ENCODE assay signal across 8 mouse cellular contexts in the genomic region with DNA sequence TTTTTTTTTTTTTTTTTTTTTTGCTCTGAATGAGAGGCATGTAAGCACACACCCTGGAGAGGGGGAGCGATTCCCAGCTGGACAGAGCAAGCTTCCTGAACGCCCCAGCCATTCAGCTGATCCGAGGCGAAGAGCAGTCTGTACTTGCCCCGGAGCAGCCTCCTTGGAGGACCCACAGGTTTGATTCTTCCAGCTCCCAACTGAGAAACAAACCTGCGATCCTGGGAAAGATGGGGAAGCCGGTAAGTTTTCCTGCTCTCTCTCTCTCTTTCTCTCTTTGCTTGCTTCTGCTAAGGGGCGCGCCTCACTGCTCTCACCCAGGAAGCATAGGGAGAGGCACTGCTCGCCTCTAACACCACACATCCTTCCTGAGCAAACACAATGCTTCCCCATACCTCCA. TPM values are rescaled to one million over a fixed set of nuclear protein-coding genes. Genes with fewer than 3 reads are reported as not detected.
A peak's percentile ranks its signal among the peaks of the same experiment; 100 is the strongest.
DNase-seq lines count a peak whose midpoint lies in the region; ATAC-seq and TF ChIP-seq lines count a peak whose summit lies in the region.

Gene Mid1 (plus strand): TSS at position 69 of the 400 bp plus-strand sequence.

- peak within 1 kb of the TSS; percentile 48 for H3K4me2 ChIP-seq in kidney, embryonic 16.5 days (replicated peaks; ENCODE audit: low read depth, low read length)
- peak within 1 kb of the TSS; percentile 51 for H3K4me2 ChIP-seq in lung, postnatal 0 days (replicated peaks; ENCODE audit: low read depth, low read length)
- H3K4me2 ChIP-seq in stomach, embryonic 14.5 days (replicated peaks; ENCODE audit: low read depth, low read length) = peak within 1 kb of the TSS; percentile 38

- 0 out of 2 replicates have a peak within 1 kb of the TSS, but pooled peaks have one; percentile 44 for H3K9ac ChIP-seq in kidney, embryonic 16.5 days (replicated peaks; ENCODE audit: low read length)
- no peak within 1 kb of the TSS for H3K9ac ChIP-seq in lung, postnatal 0 days (replicated peaks; ENCODE audit: low read depth)
- H3K9ac ChIP-seq in stomach, embryonic 14.5 days (replicated peaks; ENCODE audit: low read depth, low read length) = no peak within 1 kb of the TSS

- intact Hi-C loops in gastrocnemius, adult 2 months (cut with DNase I) = no loop called here

- no peak for TF ChIP-seq POLR2A in bone marrow, adult 2 months (IDR thresholded peaks at IDR 0.05; ENCODE audit: borderline replicate concordance, control insufficient read depth, low read depth, low read length)

- TF ChIP-seq EP300 in lung, postnatal 0 days (IDR thresholded peaks at IDR 0.05) = no peak

- peak within 1 kb of the TSS; percentile 57 for H3K27ac ChIP-seq in gastrocnemius, adult 2 months
- H3K27ac ChIP-seq in bone marrow, adult 2 months (ENCODE audit: control insufficient read depth, insufficient read depth, low read depth, low read length, poor library complexity) = no peak within 1 kb of the TSS
- H3K27ac ChIP-seq in kidney, embryonic 16.5 days (ENCODE audit: low read length) = no peak within 1 kb of the TSS
- no peak within 1 kb of the TSS for H3K27ac ChIP-seq in lung, postnatal 0 days (ENCODE audit: low read length)
- no peak within 1 kb of the TSS for H3K27ac ChIP-seq in stomach, embryonic 14.5 days (ENCODE audit: low read length)

- TF ChIP-seq CTCF in gastrocnemius, adult 2 months (IDR thresholded peaks at IDR 0.05) = no peak
- TF ChIP-seq CTCF in bone marrow, adult 2 months (IDR thresholded peaks at IDR 0.05; ENCODE audit: control insufficient read depth, insufficient read depth, low read length) = no peak
- TF ChIP-seq CTCF in lung, postnatal 0 days (IDR thresholded peaks at IDR 0.05) = no peak

- H3K36me3 ChIP-seq in kidney, embryonic 16.5 days (ENCODE audit: insufficient read depth, low read length) = no peaks in the 10 kb centered on the region
- no peaks in the 10 kb centered on the region for H3K36me3 ChIP-seq in lung, postnatal 0 days (ENCODE audit: insufficient read depth, low read length)
- H3K36me3 ChIP-seq in stomach, embryonic 14.5 days (ENCODE audit: control insufficient read depth, insufficient read depth, low read length) = no peaks in the 10 kb centered on the region

- no peaks in the 10 kb centered on the region for H3K4me1 ChIP-seq in bone marrow, adult 2 months (ENCODE audit: control insufficient read depth, insufficient read depth, low read length)
- no peaks in the 10 kb centered on the region for H3K4me1 ChIP-seq in kidney, embryonic 16.5 days (ENCODE audit: insufficient read depth, low read length)
- H3K4me1 ChIP-seq in lung, postnatal 0 days (ENCODE audit: insufficient read depth, low read depth, low read length) = no peaks in the 10 kb centered on the region
- no peaks in the 10 kb centered on the region for H3K4me1 ChIP-seq in stomach, embryonic 14.5 days (ENCODE audit: control insufficient read depth, insufficient read depth, low read length)

- 15% methylated on average over 10 of the region's 10 CpGs for WGBS in bone marrow, adult 2 months
- 13% methylated on average over 10 of the region's 10 CpGs for WGBS in kidney, embryonic 16.5 days
- WGBS in lung, postnatal 0 days = 17% methylated on average over 8 of the region's 10 CpGs
- WGBS in stomach, embryonic 14.5 days = 22% methylated on average over 10 of the region's 10 CpGs

- peak; percentile 44; the same call in 1 of the 2 replicates for ATAC-seq in granulocyte monocyte progenitor cell, adult 5-6 weeks (replicated peaks; ENCODE audit: poor library complexity, severe bottlenecking)
- ATAC-seq in kidney, embryonic 16.5 days (ENCODE audit: low FRiP score, low TSS enrichment) = peak; percentile 85
- ATAC-seq in lung, postnatal 0 days = peak; percentile 56; the same call in 1 of the 2 replicates
- ATAC-seq in stomach, embryonic 14.5 days (ENCODE audit: insufficient number of reproducible peaks, insufficient read depth, low FRiP score, low read depth) = peak; percentile 77; the same call in 1 of the 2 replicates

- H3K9me3 ChIP-seq in kidney, embryonic 16.5 days (ENCODE audit: low read length) = no peaks in the 10 kb centered on the region
- H3K9me3 ChIP-seq in lung, postnatal 0 days (ENCODE audit: low read length) = no peaks in the 10 kb centered on the region
- H3K9me3 ChIP-seq in stomach, embryonic 14.5 days (ENCODE audit: control insufficient read depth, low read depth, low read length) = no peaks in the 10 kb centered on the region

- no peaks in the 10 kb centered on the region; the same call in 1 of the 2 replicates for H3K27me3 ChIP-seq in kidney, embryonic 16.5 days (ENCODE audit: insufficient read depth, low read length)
- H3K27me3 ChIP-seq in lung, postnatal 0 days (replicated peaks; ENCODE audit: insufficient read depth, low read length) = no peaks in the 10 kb centered on the region
- H3K27me3 ChIP-seq in stomach, embryonic 14.5 days (ENCODE audit: control insufficient read depth, insufficient read depth, low read length) = no peaks in the 10 kb centered on the region

- H3K4me3 ChIP-seq in gastrocnemius, adult 2 months = peak within 1 kb of the TSS; percentile 64
- no peak within 1 kb of the TSS for H3K4me3 ChIP-seq in bone marrow, adult 2 months (replicated peaks; ENCODE audit: control insufficient read depth, low read depth, low read length)
- peak within 1 kb of the TSS; percentile 36 for H3K4me3 ChIP-seq in kidney, embryonic 16.5 days (ENCODE audit: low read length)
- peak within 1 kb of the TSS; percentile 32 for H3K4me3 ChIP-seq in lung, postnatal 0 days (ENCODE audit: low read depth, low read length)
- H3K4me3 ChIP-seq in stomach, embryonic 14.5 days (ENCODE audit: low read depth, low read length) = peak within 1 kb of the TSS; percentile 28

- peak; percentile 51 for DNase-seq in gastrocnemius, adult 2 months
- DNase-seq in gastrocnemius, postnatal 25 days = no peak
- peak; percentile 20 for DNase-seq in lung, postnatal 0 days (ENCODE audit: low spot score)
- no peak for DNase-seq in spleen, postnatal 4 days (ENCODE audit: low spot score in 2 of 2)

RNA-seq across cellular contexts. Expression of gene Mid1, which starts in this region (rescaled TPM):
- total RNA-seq in gastrocnemius, adult 2 months (2021) = 10 to 100 TPM in 1 of 2 experiments, 1 to 10 TPM in 1; 4.9 to 10.0 TPM
- 1 to 10 TPM; 3.1 to 6.7 TPM for total RNA-seq in gastrocnemius, postnatal 25 days (2021)
- 8.8 and 33.3 TPM in 2 replicates for polyA plus RNA-seq in bone marrow, adult 2 months (2011; ENCODE audit: insufficient read depth, insufficient read length, low replicate concordance, missing spikeins)
- 54.0 and 68.0 TPM in 2 replicates for total RNA-seq in granulocyte monocyte progenitor cell, adult 5-6 weeks (2014; fragmentation: Nextera tagmentation)
- total RNA-seq in granulocyte monocyte progenitor cell, adult 5-6 weeks (2017) = 11.7 and 12.2 TPM in 2 replicates
- polyA plus RNA-seq in kidney, embryonic 16.5 days (2015; fragmentation: Nextera tagmentation; extraction: Ambion mirVana) = 6.9 and 9.8 TPM in 2 replicates
- 1.7 and 2.2 TPM in 2 replicates for polyA plus RNA-seq in lung, postnatal 0 days (2015; fragmentation: Nextera tagmentation; extraction: Ambion mirVana)
- polyA plus RNA-seq in stomach, embryonic 14.5 days (2014; fragmentation: Nextera tagmentation; extraction: Ambion mirVana) = 13.6 and 14.4 TPM in 2 replicates

Comparison
In these comparisons a context has a peak if more than half of its experiments do, and no peak if none do; other contexts are left out.
1. DNase-seq: peak in gastrocnemius, adult 2 months (single experiment) and lung, postnatal 0 days (single experiment); none in gastrocnemius, postnatal 25 days (single experiment) and spleen, postnatal 4 days (0 of 2).
2. Peak in every context shown above with its lines, with median percentiles within 50 percentile points of each other: ATAC-seq and H3K4me2 ChIP-seq.